Mouse (Mus musculus): ENCODE results near the gene Slc47a2.

DNA sequence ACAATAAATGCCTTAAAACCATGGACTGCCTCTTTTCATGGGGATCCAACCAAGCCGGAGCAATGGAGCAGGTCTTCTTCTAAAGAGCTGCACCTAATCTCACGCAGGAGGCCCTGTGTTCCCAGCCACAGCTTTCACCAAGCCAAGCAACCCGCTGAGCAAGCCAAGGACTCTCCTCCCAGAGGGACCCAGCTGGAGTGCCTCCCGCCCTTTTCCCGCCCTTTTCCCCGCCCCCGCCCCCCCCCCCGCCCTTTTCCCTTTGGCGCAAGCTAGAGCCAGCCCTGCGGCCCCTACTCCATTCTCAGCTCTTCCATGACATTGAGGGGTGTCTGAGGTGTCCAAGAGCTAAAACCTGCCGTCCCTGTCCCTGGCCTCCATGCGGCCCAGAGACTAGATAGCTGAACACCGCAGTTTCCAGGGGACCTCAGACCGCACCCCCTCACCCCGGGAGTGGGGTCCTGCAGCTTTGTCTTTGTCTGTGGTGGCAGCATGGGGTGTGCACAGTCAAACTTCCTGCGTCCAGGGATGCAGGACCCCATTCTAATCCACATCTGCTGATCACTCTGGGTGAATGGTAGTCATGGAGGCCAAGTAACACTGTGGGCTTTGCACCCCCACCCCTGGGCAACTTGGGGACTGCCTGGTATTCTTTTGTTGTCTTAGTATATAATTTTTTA lies 41.8 kb downstream of the Slc47a2 start:
- TF ChIP-seq ZNF384 (IDR thresholded peaks at IDR 0.05; ENCODE audit: low read depth, low read length) (no peak), ZC3H11A (IDR thresholded peaks at IDR 0.05; ENCODE audit: borderline replicate concordance, low read depth, low read length) (no peak), MAFK (IDR thresholded peaks at IDR 0.05; ENCODE audit: insufficient read depth, low read depth, low read length) (no peak), CHD2 (IDR thresholded peaks at IDR 0.05; ENCODE audit: low read depth, low read length) (no peak)
